Mouse (Mus musculus) heart, postnatal 0 days (tissue): ENCODE measurements at regions not wholly inside any gene's neighbourhood (a gene's known extent, or its start where the extent isn't known, plus 50 kb on each side); places are given as distances from the start of the nearest gene placed in this dataset.

Experiments
- CTCF ChIP-seq: IDR thresholded peaks from 2 replicates; pipeline ENCODE4 v1.5.1; 2016; ENCODE audit warnings: antibody characterized with exemption, control low read depth, low read depth
- EP300 ChIP-seq: IDR thresholded peaks from 2 replicates; pipeline ENCODE4 v1.6.1; 2016; ENCODE audit warnings: antibody characterized with exemption, low read depth

GRCm38 (mm10) chr8:34662532-34662931, 551.0 kb upstream of the Gm10131 start:
- TF ChIP-seq CTCF (no peak), EP300 (no peak)
